Mouse (Mus musculus): ENCODE data around the gene Tlx2. TPM values are rescaled to one million over a fixed set of nuclear protein-coding genes. Genes with fewer than 3 reads are reported as not detected.

The Tlx2 gene
- polyA plus RNA-seq, 1 experiment from 2014 or later, result not detected

DNA sequence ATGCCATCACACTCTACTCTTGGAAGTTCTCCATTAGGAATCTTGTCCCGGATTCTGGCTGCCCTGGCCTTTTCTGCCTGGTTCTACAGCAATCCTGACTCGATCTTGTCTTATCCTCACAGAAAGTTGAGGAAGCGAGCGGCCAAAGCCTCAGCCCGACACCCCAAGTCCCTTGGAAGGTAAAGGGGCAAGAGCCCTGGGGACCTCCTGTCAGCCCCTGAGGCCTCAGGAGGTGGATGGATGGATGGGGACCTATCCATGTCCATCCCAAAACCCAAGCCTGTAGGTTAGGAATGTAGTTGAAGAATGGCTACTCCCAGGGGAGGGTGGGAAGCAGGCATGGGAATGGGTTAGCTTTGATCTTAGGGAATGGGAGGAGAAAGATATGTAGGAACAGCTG lies 26.1 kb downstream of the Tlx2 start:
- Histone ChIP-seq H3K4me3 (replicated peaks; ENCODE audit: low read length) (no peak overlapping the region), H3K9ac (no peak overlapping the region), H3K27me3 (ENCODE audit: control insufficient read depth, insufficient read depth, low read length) (no peaks in the 10 kb centered on the region), H3K9me3 (ENCODE audit: control insufficient read depth, low read length) (no peaks in the 10 kb centered on the region), H3K36me3 (replicated peaks; ENCODE audit: control insufficient read depth, insufficient read depth) (no peaks in the 10 kb centered on the region), H3K4me1 (replicated peaks; ENCODE audit: control insufficient read depth, insufficient read depth, low read length) (no peaks in the 10 kb centered on the region), H3K27ac (no peak overlapping the region), H3K4me2 (replicated peaks) (no peak overlapping the region)
- no peak for DNase-seq (ENCODE audit: low spot score)
- ATAC-seq (ENCODE audit: low FRiP score), result no peak
- 92% methylated on average over 5 of the region's 5 CpGs for WGBS

DNA sequence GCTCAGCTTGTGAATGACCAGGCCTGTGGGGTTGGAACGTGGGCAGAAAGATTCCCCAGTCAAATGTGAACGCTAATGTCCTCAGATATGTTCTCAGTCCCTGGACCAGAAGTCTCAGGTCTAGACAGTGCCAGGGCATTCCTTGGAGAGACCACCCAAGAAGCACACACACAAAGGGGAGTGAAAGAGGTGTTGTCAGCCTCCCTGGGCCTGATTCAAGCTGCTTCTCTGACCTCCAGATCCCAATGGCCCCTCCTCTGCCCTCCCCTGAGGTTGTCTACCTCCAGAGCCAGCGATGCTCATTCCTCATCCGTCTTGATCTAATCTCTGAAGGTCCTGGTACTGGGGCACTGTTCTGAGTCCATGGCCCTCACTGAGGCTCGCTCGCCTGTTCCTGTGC lies 26.5 kb downstream of the Tlx2 start:
- no peaks in the 10 kb centered on the region for H3K27me3 ChIP-seq (ENCODE audit: control insufficient read depth, insufficient read depth, low read length)
- ATAC-seq (ENCODE audit: low FRiP score) (no peak), DNase-seq (ENCODE audit: low spot score) (no peak)
- WGBS, result 72% methylated on average over 6 of the region's 6 CpGs
- no peak overlapping the region for H3K4me3 ChIP-seq (replicated peaks; ENCODE audit: low read length)
- no peaks in the 10 kb centered on the region for H3K36me3 ChIP-seq (replicated peaks; ENCODE audit: control insufficient read depth, insufficient read depth)
- H3K9me3 ChIP-seq (ENCODE audit: control insufficient read depth, low read length), result no peaks in the 10 kb centered on the region
- no peak overlapping the region for H3K4me2 ChIP-seq (replicated peaks)
- no peak overlapping the region for H3K27ac ChIP-seq
- H3K9ac ChIP-seq, result no peak overlapping the region
- 0 out of 2 replicates have a peak, but pooled peaks cover 2% of the 10 kb centered on the region for H3K4me1 ChIP-seq (replicated peaks; ENCODE audit: control insufficient read depth, insufficient read depth, low read length)

DNA sequence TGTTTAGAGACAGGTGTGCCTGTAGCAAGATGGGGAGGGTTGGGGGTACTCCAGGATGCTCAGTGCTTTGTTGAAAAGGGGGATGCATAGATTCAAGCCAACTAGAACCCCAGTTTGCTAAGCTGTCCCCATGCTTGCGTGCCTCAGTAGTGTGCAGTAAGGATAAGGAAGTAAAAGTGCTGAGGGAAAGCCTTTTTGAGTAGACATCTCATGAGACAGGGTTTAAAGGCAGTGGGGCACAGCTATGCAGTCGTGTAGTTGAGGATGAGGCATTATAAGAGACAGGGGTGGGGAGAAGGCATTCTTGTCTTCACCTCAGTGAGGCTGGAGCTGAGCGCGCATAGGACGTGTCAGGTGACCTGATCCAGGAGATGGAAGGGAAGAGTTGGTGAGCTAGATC lies 29.5 kb downstream of the Tlx2 start:
- Histone ChIP-seq H3K4me3 (replicated peaks; ENCODE audit: low read length) (no peak overlapping the region), H3K27ac (no peak overlapping the region), H3K9me3 (ENCODE audit: control insufficient read depth, low read length) (no peaks in the 10 kb centered on the region), H3K4me2 (replicated peaks) (no peak overlapping the region), H3K4me1 (replicated peaks; ENCODE audit: control insufficient read depth, insufficient read depth, low read length) (peaks cover 7% of the 10 kb centered on the region; the same call in 1 of the 2 replicates), H3K27me3 (ENCODE audit: control insufficient read depth, insufficient read depth, low read length) (no peaks in the 10 kb centered on the region; the same call in 1 of the 2 replicates), H3K36me3 (replicated peaks; ENCODE audit: control insufficient read depth, insufficient read depth) (no peaks in the 10 kb centered on the region), H3K9ac (no peak overlapping the region)
- 81% methylated on average over 5 of the region's 5 CpGs for WGBS
- no peak for ATAC-seq (ENCODE audit: low FRiP score)
- DNase-seq (ENCODE audit: low spot score), result no peak

DNA sequence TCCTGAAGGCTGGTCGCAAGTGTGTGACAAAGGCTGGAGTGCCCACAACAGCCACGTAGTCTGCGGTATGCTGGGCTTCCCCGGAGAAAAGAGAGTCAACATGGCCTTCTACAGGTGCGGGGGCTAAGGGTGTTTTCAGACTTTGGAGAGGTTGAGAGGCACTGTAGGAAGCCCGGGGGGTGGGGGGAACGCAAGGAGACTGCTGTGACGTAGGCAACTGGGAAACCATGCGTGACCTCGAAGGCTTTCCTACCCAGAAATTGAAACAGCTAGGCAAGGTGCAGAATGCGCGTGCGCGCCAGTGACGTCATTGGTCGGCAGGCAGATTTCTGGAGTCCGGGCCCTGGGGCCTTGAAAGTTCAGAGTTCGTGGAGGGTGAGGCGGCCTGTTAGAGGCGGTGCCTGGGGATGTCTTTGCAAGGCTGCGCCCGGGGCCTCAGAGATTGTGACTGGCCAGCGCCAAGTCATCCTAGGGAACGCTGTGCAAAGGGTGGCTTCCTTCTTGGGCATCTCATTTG lies 31.5 kb downstream of the Tlx2 start:
- H3K36me3 ChIP-seq (replicated peaks; ENCODE audit: control insufficient read depth, insufficient read depth), result no peaks in the 10 kb centered on the region
- DNase-seq (ENCODE audit: low spot score), result peak; percentile 91
- no peaks in the 10 kb centered on the region for H3K9me3 ChIP-seq (ENCODE audit: control insufficient read depth, low read length)
- peaks cover 15% of the 10 kb centered on the region for H3K27me3 ChIP-seq (ENCODE audit: control insufficient read depth, insufficient read depth, low read length)
- peak overlapping the region; percentile 45; the same call in 1 of the 2 replicates for H3K9ac ChIP-seq
- peaks cover 13% of the 10 kb centered on the region; the same call in 1 of the 2 replicates for H3K4me1 ChIP-seq (replicated peaks; ENCODE audit: control insufficient read depth, insufficient read depth, low read length)
- peak overlapping the region; percentile 71 for H3K4me2 ChIP-seq (replicated peaks)
- WGBS, result 8% methylated on average over 24 of the region's 24 CpGs
- ATAC-seq (ENCODE audit: low FRiP score), result peak; percentile 61
- no peak overlapping the region for H3K27ac ChIP-seq
- H3K4me3 ChIP-seq (replicated peaks; ENCODE audit: low read length), result peak overlapping the region; percentile 24

DNA sequence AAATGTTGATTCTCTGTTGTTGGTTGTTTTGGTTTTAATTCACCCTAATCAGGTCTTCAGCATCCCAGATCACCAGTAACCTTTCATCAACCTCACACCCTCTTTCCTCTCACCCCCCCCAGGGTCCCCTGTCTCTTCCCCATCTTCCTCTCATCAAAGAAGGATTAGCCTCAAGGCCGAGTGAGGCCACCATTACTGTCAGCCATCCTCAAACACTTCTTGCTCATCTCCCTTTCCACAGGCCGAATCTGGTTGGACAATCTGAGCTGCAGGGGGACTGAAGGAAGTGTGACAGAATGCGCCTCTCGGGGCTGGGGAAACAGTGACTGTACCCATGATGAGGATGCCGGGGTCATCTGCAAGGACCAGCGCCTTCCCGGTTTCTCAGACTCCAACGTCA lies 32.9 kb downstream of the Tlx2 start:
- Histone ChIP-seq H3K36me3 (replicated peaks; ENCODE audit: control insufficient read depth, insufficient read depth) (no peaks in the 10 kb centered on the region), H3K9ac (no peak overlapping the region), H3K4me3 (replicated peaks; ENCODE audit: low read length) (no peak overlapping the region), H3K4me1 (replicated peaks; ENCODE audit: control insufficient read depth, insufficient read depth, low read length) (peaks cover 23% of the 10 kb centered on the region; the same call in 1 of the 2 replicates), H3K4me2 (replicated peaks) (no peak overlapping the region), H3K27ac (no peak overlapping the region), H3K9me3 (ENCODE audit: control insufficient read depth, low read length) (no peaks in the 10 kb centered on the region), H3K27me3 (ENCODE audit: control insufficient read depth, insufficient read depth, low read length) (peaks cover 28% of the 10 kb centered on the region)
- 83% methylated on average over 8 of the region's 8 CpGs for WGBS
- DNase-seq (ENCODE audit: low spot score) (no peak), ATAC-seq (ENCODE audit: low FRiP score) (no peak)

DNA sequence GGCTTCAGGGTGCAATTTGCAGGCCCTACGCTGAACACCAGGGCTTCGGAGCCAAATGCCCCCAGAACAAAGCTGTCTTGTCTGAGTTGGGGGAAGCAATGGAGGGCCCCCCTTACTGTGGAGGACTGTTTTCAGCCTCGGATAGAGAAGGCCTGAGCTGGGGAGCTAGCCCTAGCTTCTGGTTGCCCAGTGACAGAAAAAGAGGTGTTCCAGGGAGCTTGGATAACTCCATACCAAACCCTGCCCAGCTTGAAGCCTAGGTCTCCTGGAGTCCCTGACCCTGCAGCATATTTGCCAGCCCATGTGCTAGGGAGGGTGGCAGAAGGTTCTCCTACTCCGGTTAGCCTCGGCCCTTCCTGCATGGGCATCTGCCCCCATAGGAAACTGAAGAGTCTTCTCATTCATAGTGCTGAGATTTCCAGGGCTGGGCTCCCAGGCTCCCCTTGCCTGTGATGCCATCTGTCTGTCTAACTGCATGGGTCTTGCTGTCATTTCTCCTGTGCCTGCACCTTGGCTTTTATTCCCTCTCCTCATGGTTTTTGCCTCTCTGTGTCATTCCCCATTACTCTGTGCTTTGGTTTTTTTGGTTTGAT lies 35.5 kb downstream of the Tlx2 start:
- no peaks in the 10 kb centered on the region for H3K36me3 ChIP-seq (replicated peaks; ENCODE audit: control insufficient read depth, insufficient read depth)
- peaks cover 43% of the 10 kb centered on the region for H3K27me3 ChIP-seq (ENCODE audit: control insufficient read depth, insufficient read depth, low read length)
- peak overlapping the region; percentile 38 for H3K4me3 ChIP-seq (replicated peaks; ENCODE audit: low read length)
- DNase-seq (ENCODE audit: low spot score) (no peak), ATAC-seq (ENCODE audit: low FRiP score) (no peak)
- H3K4me2 ChIP-seq (replicated peaks), result peak overlapping the region; percentile 67
- no peaks in the 10 kb centered on the region for H3K9me3 ChIP-seq (ENCODE audit: control insufficient read depth, low read length)
- H3K27ac ChIP-seq, result 0 out of 2 replicates have a peak overlapping the region, but pooled peaks have one; percentile 39
- 0 out of 2 replicates have a peak overlapping the region, but pooled peaks have one; percentile 44 for H3K9ac ChIP-seq
- WGBS, result 28% methylated on average over 5 of the region's 5 CpGs
- peaks cover 26% of the 10 kb centered on the region; the same call in 1 of the 2 replicates for H3K4me1 ChIP-seq (replicated peaks; ENCODE audit: control insufficient read depth, insufficient read depth, low read length)

DNA sequence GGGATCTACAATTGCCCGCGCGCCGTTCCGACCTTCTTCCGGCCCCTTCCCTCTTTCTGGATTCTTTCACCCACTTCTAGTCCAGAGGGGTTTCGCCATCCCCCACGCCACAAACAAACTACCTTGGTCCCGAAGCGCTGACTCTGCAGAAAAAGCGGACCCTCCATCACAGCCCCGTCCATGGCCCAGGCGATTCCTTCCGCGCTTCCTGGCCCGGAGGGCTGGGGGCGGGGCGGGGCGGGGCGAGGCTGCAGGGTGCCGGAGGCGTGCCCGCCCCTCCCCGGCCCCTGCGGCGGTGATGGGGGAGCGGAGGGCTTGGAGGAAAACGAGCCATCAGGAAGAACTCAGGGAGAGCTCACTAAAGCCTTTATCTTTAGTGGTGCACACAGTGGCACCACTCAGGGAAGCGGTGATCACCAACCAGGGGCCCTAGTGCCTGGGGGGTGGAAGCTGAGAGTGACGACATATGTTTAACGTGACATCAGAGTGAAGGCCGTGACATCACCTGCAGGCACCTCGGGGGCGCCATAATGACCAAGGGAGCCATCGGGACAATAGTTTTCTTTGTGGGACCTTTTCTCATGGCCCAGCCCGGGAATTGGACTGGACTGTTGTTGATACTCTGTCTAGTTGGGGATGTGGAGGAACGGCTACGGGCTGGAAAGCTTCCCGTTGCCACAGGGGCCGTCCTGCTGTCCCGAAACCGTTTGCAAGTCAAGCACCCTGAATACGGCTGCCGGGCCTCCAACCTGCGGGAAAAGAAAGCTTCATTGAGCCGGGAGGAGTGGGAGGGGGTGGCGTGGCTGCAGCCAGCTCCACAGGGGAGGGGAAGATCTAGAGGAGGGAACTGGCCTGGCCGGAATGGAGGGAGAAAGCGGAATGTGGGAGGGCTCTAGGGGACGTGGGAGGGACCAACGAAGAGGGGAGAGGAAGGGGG lies 36.6 kb downstream of the Tlx2 start, which contains the start of the genes Dok1 and Loxl3:
TSS of gene Dok1 (minus strand) at position 223 of the 937 bp plus-strand sequence.
TSS of gene Loxl3 (plus strand) at position 925 of the 937 bp plus-strand sequence.
- Histone ChIP-seq H3K27me3 (ENCODE audit: control insufficient read depth, insufficient read depth, low read length) (peaks cover 47% of the 10 kb centered on the region), H3K9ac (peak within 1 kb of the TSS; percentile 44), H3K27ac (0 out of 2 replicates have a peak within 1 kb of the TSS, but pooled peaks have one; percentile 39), H3K9me3 (ENCODE audit: control insufficient read depth, low read length) (no peaks in the 10 kb centered on the region), H3K4me2 (replicated peaks) (peak within 1 kb of the TSS; percentile 67), H3K4me1 (replicated peaks; ENCODE audit: control insufficient read depth, insufficient read depth, low read length) (peaks cover 23% of the 10 kb centered on the region; the same call in 1 of the 2 replicates), H3K4me3 (replicated peaks; ENCODE audit: low read length) (peak within 1 kb of the TSS; percentile 38), H3K36me3 (replicated peaks; ENCODE audit: control insufficient read depth, insufficient read depth) (no peaks in the 10 kb centered on the region)
- ATAC-seq (ENCODE audit: low FRiP score) (peak; percentile 52), DNase-seq (ENCODE audit: low spot score) (peak; percentile 55)
- under 1% methylated on average over 51 of the region's 51 CpGs for WGBS

DNA sequence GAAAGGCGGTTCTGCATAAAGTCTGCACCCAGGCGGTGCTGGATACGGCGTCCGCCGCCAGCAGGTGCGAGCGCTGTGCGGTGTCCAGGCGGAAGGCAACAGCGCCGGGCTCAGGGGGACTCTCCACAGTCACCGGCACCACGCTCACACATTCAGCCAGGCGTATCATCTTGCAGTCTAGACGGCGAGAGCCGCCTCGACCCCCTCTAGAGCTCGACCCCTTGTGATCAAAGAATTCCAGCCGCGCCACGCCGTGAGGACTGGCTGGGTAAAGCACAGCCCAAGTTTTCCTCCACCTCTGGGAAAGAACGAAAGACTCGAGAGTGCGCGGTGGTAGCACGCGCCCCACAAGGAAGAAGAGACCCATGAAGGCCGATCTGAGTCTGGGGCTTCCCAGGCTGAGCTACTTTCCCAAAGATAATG lies 37.3 kb downstream of the Tlx2 start:
- no peaks in the 10 kb centered on the region for H3K36me3 ChIP-seq (replicated peaks; ENCODE audit: control insufficient read depth, insufficient read depth)
- DNase-seq (ENCODE audit: low spot score) (peak; percentile 31), ATAC-seq (ENCODE audit: low FRiP score) (peak; percentile 41)
- peak overlapping the region; percentile 38 for H3K4me3 ChIP-seq (replicated peaks; ENCODE audit: low read length)
- H3K27ac ChIP-seq, result no peak overlapping the region
- whole genome bisulfite sequencing, result 1% methylated on average over 31 of the region's 31 CpGs
- peaks cover 47% of the 10 kb centered on the region for H3K27me3 ChIP-seq (ENCODE audit: control insufficient read depth, insufficient read depth, low read length)
- peaks cover 19% of the 10 kb centered on the region; the same call in 1 of the 2 replicates for H3K4me1 ChIP-seq (replicated peaks; ENCODE audit: control insufficient read depth, insufficient read depth, low read length)
- no peaks in the 10 kb centered on the region for H3K9me3 ChIP-seq (ENCODE audit: control insufficient read depth, low read length)
- peak overlapping the region; percentile 44 for H3K9ac ChIP-seq
- peak overlapping the region; percentile 67 for H3K4me2 ChIP-seq (replicated peaks)

All from hindbrain, embryonic 14.5 days (tissue).